In genomic region chr2:119324576-119325318, GRCm38 (mm10) we compare ENCODE assay signal across 8 mouse cellular contexts. TPM values are rescaled to one million over a fixed set of nuclear protein-coding genes. Genes with fewer than 3 reads are reported as not detected.
A peak's percentile ranks its signal among the peaks of the same experiment; 100 is the strongest.
DNase-seq lines count a peak whose midpoint lies in the region; ATAC-seq lines count a peak whose summit lies in the region.

No protein-coding gene starts in this region.

- no peak overlapping the region for H3K27ac ChIP-seq in heart, embryonic 12.5 days (ENCODE audit: poor library complexity, severe bottlenecking)
- no peak overlapping the region for H3K27ac ChIP-seq in forebrain, embryonic 12.5 days
- no peak overlapping the region for H3K27ac ChIP-seq in kidney, embryonic 14.5 days (ENCODE audit: low read depth, low read length)

- WGBS in heart, embryonic 12.5 days: under 1% methylated on average over 32 of the region's 32 CpGs
- 1% methylated on average over 32 of the region's 32 CpGs for WGBS in forebrain, embryonic 12.5 days
- under 1% methylated on average over 32 of the region's 32 CpGs for WGBS in kidney, embryonic 14.5 days

- peak overlapping the region; percentile 85 for H3K4me2 ChIP-seq in heart, embryonic 12.5 days
- H3K4me2 ChIP-seq in forebrain, embryonic 12.5 days: peak overlapping the region; percentile 72
- peak overlapping the region; percentile 75 for H3K4me2 ChIP-seq in kidney, embryonic 14.5 days (replicated peaks; ENCODE audit: low read depth, low read length)

- no peaks in the 10 kb centered on the region for H3K9me3 ChIP-seq in heart, embryonic 12.5 days (replicated peaks)
- no peaks in the 10 kb centered on the region for H3K9me3 ChIP-seq in forebrain, embryonic 12.5 days
- no peaks in the 10 kb centered on the region for H3K9me3 ChIP-seq in kidney, embryonic 14.5 days (ENCODE audit: control insufficient read depth, low read length)

- H3K36me3 ChIP-seq in heart, embryonic 12.5 days: no peaks in the 10 kb centered on the region
- H3K36me3 ChIP-seq in forebrain, embryonic 12.5 days (replicated peaks): no peaks in the 10 kb centered on the region
- no peaks in the 10 kb centered on the region for H3K36me3 ChIP-seq in kidney, embryonic 14.5 days (ENCODE audit: control insufficient read depth, insufficient read depth, low read length)

- ATAC-seq in heart, embryonic 12.5 days (ENCODE audit: insufficient number of reproducible peaks, low FRiP score): peak; percentile 11; the same call in 1 of the 2 replicates
- ATAC-seq in forebrain, embryonic 12.5 days (ENCODE audit: low FRiP score): no peak
- peak; percentile 25 for ATAC-seq in kidney, embryonic 14.5 days (ENCODE audit: low FRiP score, low TSS enrichment)

- DNase-seq in heart, postnatal 25 days (ENCODE audit: low spot score): no peak
- peak; percentile 68 for DNase-seq in lung, postnatal 36 days
- DNase-seq in layer of hippocampus, postnatal 10 days (ENCODE audit: low spot score in 2 of 2): no peak
- no peak for DNase-seq in gastrocnemius, postnatal 25 days
- no peak for DNase-seq in layer of hippocampus, adult 9-10 months (ENCODE audit: low spot score)

- H3K27me3 ChIP-seq in heart, embryonic 12.5 days (replicated peaks): peaks cover 93% of the 10 kb centered on the region
- peaks cover 99% of the 10 kb centered on the region for H3K27me3 ChIP-seq in forebrain, embryonic 12.5 days
- H3K27me3 ChIP-seq in kidney, embryonic 14.5 days (ENCODE audit: control insufficient read depth, insufficient read depth, low read length): peaks cover 92% of the 10 kb centered on the region

- H3K4me3 ChIP-seq in heart, embryonic 12.5 days: peak overlapping the region; percentile 57
- peak overlapping the region; percentile 45 for H3K4me3 ChIP-seq in forebrain, embryonic 12.5 days (replicated peaks)
- peak overlapping the region; percentile 51 for H3K4me3 ChIP-seq in kidney, embryonic 14.5 days (ENCODE audit: low read length)

- intact Hi-C loops in heart, postnatal 25 days (cut with DNase I): no loop called here

- H3K4me1 ChIP-seq in heart, embryonic 12.5 days (replicated peaks): peaks cover 68% of the 10 kb centered on the region
- H3K4me1 ChIP-seq in forebrain, embryonic 12.5 days: peaks cover 80% of the 10 kb centered on the region
- H3K4me1 ChIP-seq in kidney, embryonic 14.5 days (ENCODE audit: control insufficient read depth, insufficient read depth, low read length): peaks cover 41% of the 10 kb centered on the region

- H3K9ac ChIP-seq in heart, embryonic 12.5 days: peak overlapping the region; percentile 47
- H3K9ac ChIP-seq in forebrain, embryonic 12.5 days: no peak overlapping the region
- peak overlapping the region; percentile 37; the same call in 1 of the 2 replicates for H3K9ac ChIP-seq in kidney, embryonic 14.5 days (ENCODE audit: low read depth, low read length)

RNA-seq across cellular contexts. Expression of gene Dll4, which starts 0.8 kb away (rescaled TPM):
- 6.5 and 6.8 TPM in 2 replicates for polyA plus RNA-seq in heart, embryonic 12.5 days (2016; fragmentation: Nextera tagmentation; extraction: Ambion mirVana)
- 10 to 100 TPM; 16.7 to 22.5 TPM for total RNA-seq in heart, postnatal 25 days (2021)
- 3.5 and 3.8 TPM in 2 replicates for polyA plus RNA-seq in forebrain, embryonic 12.5 days (2016; fragmentation: Nextera tagmentation; extraction: Ambion mirVana)
- polyA plus RNA-seq in kidney, embryonic 14.5 days (2014; fragmentation: Nextera tagmentation; extraction: Ambion mirVana): 4.9 and 8.3 TPM in 2 replicates
- total RNA-seq in layer of hippocampus, postnatal 10 days (2021): 1 to 10 TPM; 7.4 to 7.6 TPM
- 1 to 10 TPM; 3.2 to 4.5 TPM for total RNA-seq in gastrocnemius, postnatal 25 days (2021)

RNA-seq across cellular contexts. Expression of gene Chac1, which starts 26.3 kb away (rescaled TPM):
- polyA plus RNA-seq in heart, embryonic 12.5 days (2016; fragmentation: Nextera tagmentation; extraction: Ambion mirVana): 0.12 and 0.31 TPM in 2 replicates
- 1 to 10 TPM; 7.2 to 9.3 TPM for total RNA-seq in heart, postnatal 25 days (2021)
- polyA plus RNA-seq in forebrain, embryonic 12.5 days (2016; fragmentation: Nextera tagmentation; extraction: Ambion mirVana): 2.4 and 2.7 TPM in 2 replicates
- polyA plus RNA-seq in kidney, embryonic 14.5 days (2014; fragmentation: Nextera tagmentation; extraction: Ambion mirVana): 0.38 and 1.0 TPM in 2 replicates
- total RNA-seq in layer of hippocampus, postnatal 10 days (2021): 1 to 10 TPM; 7.6 to 7.8 TPM
- total RNA-seq in gastrocnemius, postnatal 25 days (2021): 10 to 100 TPM; 14.2 to 69.5 TPM

RNA-seq across cellular contexts. Expression of gene Vps18, which starts 36.2 kb away (rescaled TPM):
- polyA plus RNA-seq in heart, embryonic 12.5 days (2016; fragmentation: Nextera tagmentation; extraction: Ambion mirVana): 15.2 and 15.8 TPM in 2 replicates
- total RNA-seq in heart, postnatal 25 days (2021): 10 to 100 TPM; 11.9 to 13.0 TPM
- 25.5 and 27.4 TPM in 2 replicates for polyA plus RNA-seq in forebrain, embryonic 12.5 days (2016; fragmentation: Nextera tagmentation; extraction: Ambion mirVana)
- polyA plus RNA-seq in kidney, embryonic 14.5 days (2014; fragmentation: Nextera tagmentation; extraction: Ambion mirVana): 7.1 and 13.3 TPM in 2 replicates
- 10 to 100 TPM; 31.7 to 34.3 TPM for total RNA-seq in layer of hippocampus, postnatal 10 days (2021)
- 1 to 10 TPM; 7.8 to 8.1 TPM for total RNA-seq in gastrocnemius, postnatal 25 days (2021)

RNA-seq across cellular contexts. Expression of gene Rhov, which starts 53.7 kb away (rescaled TPM):
- 0.10 and 0.13 TPM in 2 replicates for polyA plus RNA-seq in heart, embryonic 12.5 days (2016; fragmentation: Nextera tagmentation; extraction: Ambion mirVana)
- total RNA-seq in heart, postnatal 25 days (2021): not detected
- 3.7 and 3.9 TPM in 2 replicates for polyA plus RNA-seq in forebrain, embryonic 12.5 days (2016; fragmentation: Nextera tagmentation; extraction: Ambion mirVana)
- polyA plus RNA-seq in kidney, embryonic 14.5 days (2014; fragmentation: Nextera tagmentation; extraction: Ambion mirVana): 0.23 and 0.61 TPM in 2 replicates
- total RNA-seq in layer of hippocampus, postnatal 10 days (2021): 10 to 100 TPM; 12.4 to 15.6 TPM
- not detected for total RNA-seq in gastrocnemius, postnatal 25 days (2021)
